Mouse (Mus musculus) neural tube, embryonic 10.5 days (tissue): ENCODE measurements around the gene Cntn1.
A peak's percentile ranks its signal among the peaks of the same experiment; 100 is the strongest.

Source experiments
- DNase-seq: peaks from one replicate; pipeline ENCODE4 v3.0.0-alpha.2; 2017; ENCODE audit warnings: low spot score; ENCODE audit errors: extremely low spot score

The Cntn1 gene

GRCm38 (mm10) chr15:92137026-92137425, 86.1 kb downstream of the Cntn1 start:
- no peak for DNase-seq

- no peak for DNase-seq
Measured at GRCm38 (mm10) chr15:92141972-92142371, 91.0 kb downstream of the Cntn1 start.

GRCm38 (mm10) chr15:92154921-92155320, 104.0 kb downstream of the Cntn1 start:
- DNase-seq = no peak

DNA sequence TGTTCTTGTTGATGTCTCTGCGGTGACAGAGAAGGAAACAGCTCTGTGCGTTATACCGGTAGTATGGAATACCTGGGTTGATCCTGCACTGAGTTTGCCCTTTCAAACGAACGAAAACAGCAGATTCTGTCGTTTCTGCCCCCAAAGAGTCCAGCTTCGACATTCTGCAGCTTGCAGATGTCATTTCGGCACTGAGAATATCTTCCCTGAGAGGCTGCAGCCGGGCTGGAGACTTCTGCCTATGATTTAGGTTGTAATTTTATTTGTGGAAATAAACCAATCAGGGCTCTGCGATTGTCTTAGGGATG, 109.8 kb downstream of the Cntn1 start:
- no peak for DNase-seq

DNA sequence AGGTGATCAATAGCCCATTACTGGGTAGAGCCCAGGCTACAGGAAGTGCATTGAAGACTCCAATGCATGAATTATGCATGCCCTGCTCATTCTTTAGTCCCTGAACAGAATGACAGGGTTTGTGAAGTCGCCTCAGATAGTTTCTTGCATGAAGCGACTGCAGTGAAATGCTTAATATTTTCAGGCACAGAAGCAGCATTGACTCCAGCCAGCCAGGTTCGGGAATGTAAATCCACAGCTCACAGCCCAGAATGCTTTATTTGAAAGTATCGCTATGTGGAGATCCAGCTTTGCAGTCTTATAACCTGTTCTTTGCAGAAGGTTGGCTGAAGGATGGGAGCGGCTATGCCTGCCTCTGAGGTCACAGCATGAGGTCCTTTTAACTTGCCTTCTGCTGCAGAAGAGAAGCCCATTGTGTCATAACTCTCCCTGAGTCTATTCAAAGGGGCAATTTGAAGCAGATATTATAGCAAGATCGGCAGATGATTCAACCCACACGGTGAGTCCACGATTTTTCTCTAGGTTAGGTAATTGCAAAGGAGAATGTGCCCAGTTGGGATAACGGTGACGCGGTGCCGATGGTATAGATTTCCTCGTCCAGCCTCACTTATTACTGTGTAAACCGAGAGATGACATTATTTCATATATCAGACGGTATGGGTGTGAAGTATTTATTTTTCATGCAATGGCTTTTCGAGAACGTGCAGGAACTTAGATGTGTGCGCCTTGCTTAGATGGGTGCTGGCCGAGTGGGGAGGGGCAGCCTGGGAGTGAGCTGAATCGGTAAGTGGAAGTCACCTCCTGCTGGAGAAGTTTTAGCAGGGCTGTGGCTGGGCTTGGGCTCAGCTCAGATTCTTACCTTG, 110.4 kb downstream of the Cntn1 start:
- peak; percentile 20 for DNase-seq

DNA sequence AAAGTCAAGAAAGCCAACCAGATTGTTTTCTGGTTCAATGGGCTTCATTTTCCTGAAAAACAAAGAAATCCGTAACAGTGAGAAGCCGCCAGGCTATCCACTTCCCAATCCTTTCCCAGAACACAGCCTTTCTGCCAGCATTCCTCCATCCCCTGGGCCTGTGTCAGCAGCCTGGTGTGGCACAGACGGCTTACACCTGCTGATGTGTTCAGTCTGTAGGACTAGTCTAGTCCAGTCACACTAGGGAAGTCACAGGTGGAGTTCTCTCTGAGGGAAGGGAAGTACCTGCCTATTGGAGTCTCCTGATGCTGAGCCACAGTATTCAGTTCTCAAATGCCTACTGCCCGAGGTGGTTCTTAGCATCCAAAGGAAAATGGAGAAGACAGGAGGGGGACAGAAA, 111.9 kb downstream of the Cntn1 start:
- no peak for DNase-seq

GRCm38 (mm10) chr15:92164127-92164526, 113.2 kb downstream of the Cntn1 start:
- no peak for DNase-seq

GRCm38 (mm10) chr15:92166266-92166665, 115.3 kb downstream of the Cntn1 start:
- no peak for DNase-seq

DNA sequence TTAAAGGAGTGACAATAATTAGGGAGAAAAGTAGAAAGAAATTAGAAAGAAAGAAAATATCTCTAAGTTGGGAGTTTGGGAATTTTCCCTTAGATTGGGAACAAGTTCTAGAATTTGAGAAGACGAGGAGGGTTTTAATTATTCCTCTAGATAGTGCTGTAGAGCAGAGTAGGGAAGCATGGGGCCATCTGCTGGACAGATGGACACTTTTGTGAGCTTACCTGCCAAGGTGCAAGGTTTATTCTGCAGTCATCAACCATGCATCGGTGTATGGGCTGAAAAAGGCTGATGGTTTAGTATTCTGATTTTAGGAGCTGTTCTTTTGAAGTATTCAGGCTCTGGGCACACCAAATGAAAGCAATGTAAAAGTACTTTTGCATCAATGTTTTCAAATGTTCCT, 124.8 kb downstream of the Cntn1 start:
- no peak for DNase-seq

- DNase-seq = no peak
Measured at GRCm38 (mm10) chr15:92177413-92177812, 126.4 kb downstream of the Cntn1 start.

DNA sequence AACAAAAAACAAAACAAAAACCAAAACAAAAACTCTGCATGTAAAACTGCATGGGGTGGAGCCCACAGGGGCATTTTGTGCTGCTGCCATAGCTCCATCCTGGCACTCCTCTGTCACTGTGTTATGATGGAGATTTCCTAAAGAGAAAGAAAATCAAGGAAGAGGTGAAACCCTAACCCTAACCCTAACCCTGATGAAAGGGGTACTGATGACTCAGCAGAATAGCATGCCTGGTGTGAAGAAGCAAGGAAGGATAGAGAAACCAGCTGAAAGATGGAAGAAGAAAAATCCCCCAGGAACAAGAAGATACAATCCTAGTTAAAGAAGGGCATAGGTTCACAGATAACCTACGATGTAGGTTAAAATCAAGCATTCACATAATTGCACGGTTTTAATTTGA, 134.5 kb downstream of the Cntn1 start:
- DNase-seq = no peak

DNA sequence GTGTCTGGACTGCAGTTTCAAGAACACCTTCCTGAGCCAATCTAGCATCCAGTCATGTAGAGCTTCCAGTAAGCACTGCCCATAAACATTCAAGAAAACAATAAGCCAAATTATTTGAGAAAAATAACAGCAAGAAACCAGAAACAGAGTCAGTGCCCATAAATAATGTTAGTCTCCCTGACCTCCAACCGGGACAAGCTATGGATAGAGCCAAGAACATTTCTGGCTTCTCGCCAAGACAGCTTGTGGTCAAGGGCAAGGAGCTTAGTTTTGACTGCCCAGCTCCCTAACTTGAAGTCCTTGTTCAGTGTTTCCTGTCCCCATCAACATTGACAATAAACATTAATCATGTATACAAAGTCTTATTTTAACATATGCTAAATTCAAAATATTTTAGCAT, 139.0 kb downstream of the Cntn1 start:
- no peak for DNase-seq

- no peak for DNase-seq
Measured at GRCm38 (mm10) chr15:92200326-92200985, 149.5 kb downstream of the Cntn1 start.

DNA sequence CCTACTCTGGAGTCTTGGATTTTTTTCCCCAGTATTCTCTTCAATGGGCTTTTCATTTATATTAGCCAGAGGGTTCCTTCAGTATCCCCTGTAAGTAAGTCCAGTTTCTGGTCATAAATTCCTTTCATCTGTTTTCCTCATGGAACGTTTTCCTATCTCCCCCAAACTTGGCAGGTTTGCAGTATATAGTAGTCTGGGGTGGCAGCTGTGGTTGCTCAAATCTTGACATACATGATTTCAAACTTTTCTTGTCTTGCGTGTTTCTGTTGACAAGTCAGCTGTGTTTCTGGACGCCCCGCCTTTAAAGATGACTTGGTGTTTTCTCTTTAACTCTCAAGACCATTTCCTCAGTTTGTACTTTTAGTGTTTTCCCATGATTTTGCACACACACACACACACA, 155.7 kb downstream of the Cntn1 start:
- DNase-seq = no peak

DNA sequence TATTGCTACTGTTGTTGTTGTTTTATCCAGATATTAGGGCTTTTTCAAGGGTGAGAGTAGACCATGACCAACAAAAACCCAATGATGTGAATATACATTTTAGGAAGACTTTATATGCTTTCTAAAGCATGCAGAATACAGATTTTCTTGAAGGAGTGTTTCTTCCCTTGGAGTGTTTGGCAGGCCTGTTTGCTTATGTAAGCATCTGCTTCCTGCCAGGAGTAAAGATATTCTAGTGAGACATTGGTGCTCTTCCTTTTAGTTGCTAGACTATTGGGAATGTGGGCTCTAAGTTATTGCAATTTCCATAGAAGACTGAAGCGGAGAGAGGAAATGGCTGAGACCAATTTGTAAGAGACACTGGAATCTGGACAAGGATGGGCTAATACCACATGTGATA, 158.8 kb downstream of the Cntn1 start:
- no peak for DNase-seq

- DNase-seq = no peak
Measured at GRCm38 (mm10) chr15:92210486-92211235, 159.7 kb downstream of the Cntn1 start.

DNA sequence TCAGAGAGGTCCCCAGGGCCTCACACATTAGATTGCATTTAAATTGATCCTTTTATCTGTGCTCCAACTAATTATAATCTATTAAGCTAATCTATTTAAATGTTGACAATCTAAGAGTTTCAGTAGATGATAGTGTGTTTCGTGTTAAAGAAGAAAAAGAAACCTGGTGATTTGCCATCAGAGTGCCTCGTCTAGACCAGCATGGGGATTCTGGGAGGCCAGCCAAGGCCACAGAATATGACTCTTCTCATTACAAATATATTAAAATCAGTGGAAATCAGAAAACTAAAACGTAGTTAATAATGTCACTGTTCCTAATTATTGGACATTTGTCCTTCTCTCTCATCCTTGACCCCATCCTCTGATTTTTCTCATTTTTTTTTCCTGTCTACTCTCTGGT, 164.9 kb downstream of the Cntn1 start:
- no peak for DNase-seq

DNA sequence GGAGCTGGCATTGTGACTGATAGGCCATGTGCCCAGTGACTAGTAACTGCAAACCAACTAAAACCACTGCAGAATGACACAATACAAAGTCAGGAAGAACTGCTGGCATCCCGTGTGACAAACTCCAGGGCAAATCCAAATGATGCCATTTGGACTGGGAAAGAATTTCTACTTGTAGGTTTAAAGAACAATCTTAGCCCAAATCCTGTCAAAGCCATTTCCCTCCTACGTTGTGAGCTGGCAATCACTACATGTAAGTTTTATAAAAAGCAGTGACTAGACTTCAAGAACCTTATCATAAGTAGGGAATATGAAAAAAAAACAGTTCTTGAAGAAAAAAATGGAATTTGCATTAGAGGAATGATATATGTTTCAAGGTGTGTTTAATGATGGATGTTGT, 170.5 kb downstream of the Cntn1 start:
- no peak for DNase-seq

GRCm38 (mm10) chr15:92231386-92231785, 180.4 kb downstream of the Cntn1 start:
- no peak for DNase-seq

GRCm38 (mm10) chr15:92235836-92236235, 184.9 kb downstream of the Cntn1 start:
- no peak for DNase-seq

- DNase-seq = peak; percentile 29
Measured at GRCm38 (mm10) chr15:92264980-92265707, 214.2 kb downstream of the Cntn1 start.

- no peak for DNase-seq
Measured at GRCm38 (mm10) chr15:92268341-92268740, 217.4 kb downstream of the Cntn1 start.
